Mouse (Mus musculus): ENCODE measurements at regions not wholly inside any gene's neighbourhood (a gene's known extent, or its start where the extent isn't known, plus 50 kb on each side); places are given as distances from the start of the nearest gene placed in this dataset.

DNA sequence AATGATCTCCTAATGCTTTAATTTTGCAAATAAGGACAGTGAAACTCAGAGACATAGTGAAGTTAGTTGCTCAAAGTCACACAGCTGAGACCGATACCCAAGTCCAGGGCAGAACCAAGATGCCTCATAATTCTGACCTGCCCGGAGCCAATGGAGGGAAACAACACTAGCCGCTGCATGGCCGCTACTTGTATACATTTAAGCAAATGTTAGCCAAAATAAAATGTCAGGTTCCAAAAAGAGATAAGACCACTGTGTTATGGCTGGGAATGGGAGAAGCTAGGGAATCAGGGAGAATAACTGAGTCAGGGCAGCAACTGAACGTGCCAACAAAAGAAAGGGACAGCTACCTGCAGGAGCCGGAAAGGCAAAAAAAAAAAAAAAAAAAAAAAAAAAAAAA lies 97.4 kb downstream of the Dad1 start:
- no peak for ATAC-seq (replicated peaks; ENCODE audit: low FRiP score, low TSS enrichment, low read depth)
- Histone ChIP-seq H3K27me3 (replicated peaks; ENCODE audit: control insufficient read depth, insufficient read depth, low read length) (no peaks in the 10 kb centered on the region), H3K4me3 (ENCODE audit: low read depth, low read length) (no peak overlapping the region), H3K9me3 (ENCODE audit: control insufficient read depth, low read length) (no peaks in the 10 kb centered on the region), H3K4me2 (ENCODE audit: low read length) (no peak overlapping the region), H3K4me1 (replicated peaks; ENCODE audit: control insufficient read depth, insufficient read depth, low read length) (no peaks in the 10 kb centered on the region), H3K27ac (ENCODE audit: low read depth) (no peak overlapping the region), H3K9ac (ENCODE audit: low read length) (no peak overlapping the region), H3K36me3 (ENCODE audit: control insufficient read depth, insufficient read depth, low read length) (no peaks in the 10 kb centered on the region)
- 73% methylated on average over 6 of the region's 6 CpGs for WGBS
- no peak for DNase-seq (ENCODE audit: low spot score)

DNA sequence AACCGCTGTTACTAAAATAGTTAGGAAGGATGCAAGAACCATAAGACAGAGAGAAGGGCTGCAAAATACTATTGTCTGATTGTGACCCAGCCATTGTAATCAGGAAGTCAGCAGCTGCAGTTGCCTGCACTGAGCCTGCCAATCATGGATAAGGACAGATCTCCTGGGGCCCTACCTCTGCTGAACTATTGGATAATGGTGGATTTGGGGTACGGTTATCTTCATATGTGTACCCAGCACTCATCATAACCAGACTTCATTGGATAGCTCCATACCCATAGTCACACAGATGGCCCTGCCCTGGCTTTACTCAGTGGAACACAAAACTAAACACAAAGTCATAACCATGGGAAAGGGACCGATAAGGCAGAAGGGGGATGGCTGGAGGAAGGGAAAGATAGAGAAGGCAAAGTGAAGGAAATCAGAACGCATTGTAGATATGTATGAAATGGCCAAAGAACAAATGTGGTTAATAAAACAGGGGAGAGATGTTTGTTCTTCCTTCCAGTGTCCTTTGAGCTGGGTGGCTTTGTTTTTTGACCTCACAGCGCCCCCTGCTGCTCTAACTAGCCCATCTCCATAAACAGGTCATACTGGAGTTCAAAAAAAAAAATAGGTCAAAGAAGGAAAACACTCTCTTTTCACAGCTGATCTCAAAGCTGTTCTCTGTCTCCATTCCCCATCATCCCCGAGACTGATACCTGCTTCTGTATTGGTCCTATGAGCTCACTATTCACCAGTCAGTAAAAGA lies 101.2 kb downstream of the Dad1 start:
- H3K9me3 ChIP-seq (ENCODE audit: control insufficient read depth, low read length): no peaks in the 10 kb centered on the region
- DNase-seq (ENCODE audit: low spot score): peak; percentile 87
- no peaks in the 10 kb centered on the region for H3K36me3 ChIP-seq (ENCODE audit: control insufficient read depth, insufficient read depth, low read length)
- no peak overlapping the region for H3K27ac ChIP-seq (ENCODE audit: low read depth)
- H3K9ac ChIP-seq (ENCODE audit: low read length): no peak overlapping the region
- WGBS: 45% methylated on average over 6 of the region's 6 CpGs
- no peak overlapping the region for H3K4me2 ChIP-seq (ENCODE audit: low read length)
- H3K4me1 ChIP-seq (replicated peaks; ENCODE audit: control insufficient read depth, insufficient read depth, low read length): no peaks in the 10 kb centered on the region
- H3K27me3 ChIP-seq (replicated peaks; ENCODE audit: control insufficient read depth, insufficient read depth, low read length): no peaks in the 10 kb centered on the region
- ATAC-seq (replicated peaks; ENCODE audit: low FRiP score, low TSS enrichment, low read depth): no peak
- no peak overlapping the region for H3K4me3 ChIP-seq (ENCODE audit: low read depth, low read length)

DNA sequence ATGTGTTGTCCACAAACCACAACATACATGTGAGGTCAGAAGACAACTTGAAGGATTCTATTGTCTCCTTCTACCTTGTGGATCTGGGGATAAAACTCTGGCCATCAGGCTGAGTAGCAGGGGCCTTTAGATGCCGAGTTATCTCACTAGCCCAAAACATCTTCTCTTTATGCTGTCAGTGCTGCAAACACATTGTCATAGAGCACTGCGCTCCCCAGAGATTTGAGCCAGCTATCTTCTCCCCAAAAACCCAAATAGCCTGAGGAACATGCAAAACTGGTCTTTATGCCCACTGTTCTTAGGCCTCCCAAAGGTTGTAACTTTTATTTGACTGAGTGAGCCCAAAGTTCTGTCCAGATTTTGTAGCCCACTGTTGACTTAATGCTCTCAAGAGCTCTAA lies 102.0 kb downstream of the Dad1 start:
- Histone ChIP-seq H3K36me3 (ENCODE audit: control insufficient read depth, insufficient read depth, low read length) (no peaks in the 10 kb centered on the region), H3K9ac (ENCODE audit: low read length) (no peak overlapping the region), H3K27ac (ENCODE audit: low read depth) (no peak overlapping the region), H3K4me3 (ENCODE audit: low read depth, low read length) (no peak overlapping the region), H3K4me1 (replicated peaks; ENCODE audit: control insufficient read depth, insufficient read depth, low read length) (no peaks in the 10 kb centered on the region), H3K9me3 (ENCODE audit: control insufficient read depth, low read length) (no peaks in the 10 kb centered on the region), H3K27me3 (replicated peaks; ENCODE audit: control insufficient read depth, insufficient read depth, low read length) (no peaks in the 10 kb centered on the region), H3K4me2 (ENCODE audit: low read length) (no peak overlapping the region)
- DNase-seq (ENCODE audit: low spot score) (no peak), ATAC-seq (replicated peaks; ENCODE audit: low FRiP score, low TSS enrichment, low read depth) (no peak)
- WGBS: 93% methylated on average over 2 of the region's 2 CpGs

DNA sequence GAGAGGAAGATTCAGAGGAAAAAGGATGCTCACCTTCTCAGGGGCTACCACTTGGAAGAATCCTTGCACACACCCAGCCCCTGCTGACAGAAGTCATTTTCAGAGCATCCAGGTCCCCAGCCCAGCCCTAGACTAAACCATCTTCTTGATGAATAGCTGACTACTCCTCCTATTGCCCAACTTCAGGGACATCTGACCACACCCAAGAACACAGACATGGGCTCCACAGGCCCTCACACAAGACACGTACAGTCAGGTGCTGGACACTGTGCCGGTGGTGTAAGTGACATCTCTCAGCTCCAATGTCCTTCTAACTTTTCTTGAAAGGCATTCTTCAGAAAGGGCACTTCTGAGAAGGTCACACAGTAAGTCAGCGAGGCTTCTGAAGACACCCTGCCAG lies 102.6 kb downstream of the Dad1 start:
- H3K4me3 ChIP-seq (ENCODE audit: low read depth, low read length): no peak overlapping the region
- DNase-seq (ENCODE audit: low spot score): no peak
- no peak overlapping the region for H3K27ac ChIP-seq (ENCODE audit: low read depth)
- H3K9me3 ChIP-seq (ENCODE audit: control insufficient read depth, low read length): no peaks in the 10 kb centered on the region
- ATAC-seq (replicated peaks; ENCODE audit: low FRiP score, low TSS enrichment, low read depth): no peak
- H3K36me3 ChIP-seq (ENCODE audit: control insufficient read depth, insufficient read depth, low read length): no peaks in the 10 kb centered on the region
- WGBS: 94% methylated on average over 3 of the region's 3 CpGs
- H3K27me3 ChIP-seq (replicated peaks; ENCODE audit: control insufficient read depth, insufficient read depth, low read length): no peaks in the 10 kb centered on the region
- no peak overlapping the region for H3K9ac ChIP-seq (ENCODE audit: low read length)
- H3K4me2 ChIP-seq (ENCODE audit: low read length): no peak overlapping the region
- no peaks in the 10 kb centered on the region; the same call in 1 of the 2 replicates for H3K4me1 ChIP-seq (replicated peaks; ENCODE audit: control insufficient read depth, insufficient read depth, low read length)

DNA sequence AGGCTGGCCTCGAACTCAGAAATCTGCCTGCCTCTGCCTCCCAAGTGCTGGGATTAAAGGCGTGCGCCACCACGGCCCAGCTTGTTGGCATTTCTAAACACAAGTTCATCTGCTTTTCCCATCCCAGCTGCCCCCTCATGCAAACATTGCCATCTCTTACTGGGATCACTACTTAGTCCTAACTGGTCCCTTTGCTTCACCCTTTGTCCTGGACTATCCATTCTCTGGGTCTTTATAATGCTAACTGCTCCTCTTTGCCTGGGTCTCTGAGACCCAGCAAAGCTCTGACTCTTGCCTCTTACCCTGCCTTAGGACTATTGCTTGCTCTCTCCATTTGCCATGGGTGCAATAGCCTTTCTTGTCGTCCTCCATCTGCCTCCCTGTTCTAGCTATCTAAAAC lies 103.7 kb downstream of the Dad1 start:
- Histone ChIP-seq H3K4me2 (ENCODE audit: low read length) (no peak overlapping the region), H3K9ac (ENCODE audit: low read length) (no peak overlapping the region), H3K4me1 (replicated peaks; ENCODE audit: control insufficient read depth, insufficient read depth, low read length) (no peaks in the 10 kb centered on the region; the same call in 1 of the 2 replicates), H3K4me3 (ENCODE audit: low read depth, low read length) (no peak overlapping the region), H3K27ac (ENCODE audit: low read depth) (no peak overlapping the region), H3K36me3 (ENCODE audit: control insufficient read depth, insufficient read depth, low read length) (no peaks in the 10 kb centered on the region), H3K9me3 (ENCODE audit: control insufficient read depth, low read length) (no peaks in the 10 kb centered on the region), H3K27me3 (replicated peaks; ENCODE audit: control insufficient read depth, insufficient read depth, low read length) (no peaks in the 10 kb centered on the region)
- ATAC-seq (replicated peaks; ENCODE audit: low FRiP score, low TSS enrichment, low read depth): no peak
- 88% methylated on average over 5 of the region's 5 CpGs for WGBS
- DNase-seq (ENCODE audit: low spot score): no peak

DNA sequence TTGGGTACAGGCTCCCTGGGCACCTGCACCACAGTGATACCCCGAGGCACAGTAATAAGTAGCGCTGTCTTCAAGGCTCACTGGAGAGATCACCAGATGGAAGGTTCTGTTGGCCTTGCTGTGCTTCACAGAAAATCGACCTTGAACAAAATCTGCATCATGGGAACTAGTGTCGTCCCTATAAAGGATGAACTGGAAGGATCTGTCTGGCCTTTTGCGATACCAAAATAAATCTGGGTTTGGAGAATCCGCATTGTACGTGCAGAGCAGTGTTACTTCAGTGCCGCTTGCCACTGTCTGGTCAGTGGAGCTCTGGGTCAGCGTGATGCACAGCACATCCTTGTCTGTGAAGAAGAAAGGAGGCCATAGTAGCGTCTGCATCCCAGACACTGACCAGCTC lies 105.3 kb downstream of the Dad1 start:
- no peak overlapping the region for H3K9ac ChIP-seq (ENCODE audit: low read length)
- no peak overlapping the region for H3K4me3 ChIP-seq (ENCODE audit: low read depth, low read length)
- H3K9me3 ChIP-seq (ENCODE audit: control insufficient read depth, low read length): no peaks in the 10 kb centered on the region
- no peaks in the 10 kb centered on the region for H3K36me3 ChIP-seq (ENCODE audit: control insufficient read depth, insufficient read depth, low read length)
- no peaks in the 10 kb centered on the region; the same call in 1 of the 2 replicates for H3K4me1 ChIP-seq (replicated peaks; ENCODE audit: control insufficient read depth, insufficient read depth, low read length)
- H3K4me2 ChIP-seq (ENCODE audit: low read length): no peak overlapping the region
- no peak overlapping the region for H3K27ac ChIP-seq (ENCODE audit: low read depth)
- no peaks in the 10 kb centered on the region for H3K27me3 ChIP-seq (replicated peaks; ENCODE audit: control insufficient read depth, insufficient read depth, low read length)
- ATAC-seq (replicated peaks; ENCODE audit: low FRiP score, low TSS enrichment, low read depth): no peak
- no peak for DNase-seq (ENCODE audit: low spot score)
- WGBS: 91% methylated on average over 10 of the region's 10 CpGs

DNA sequence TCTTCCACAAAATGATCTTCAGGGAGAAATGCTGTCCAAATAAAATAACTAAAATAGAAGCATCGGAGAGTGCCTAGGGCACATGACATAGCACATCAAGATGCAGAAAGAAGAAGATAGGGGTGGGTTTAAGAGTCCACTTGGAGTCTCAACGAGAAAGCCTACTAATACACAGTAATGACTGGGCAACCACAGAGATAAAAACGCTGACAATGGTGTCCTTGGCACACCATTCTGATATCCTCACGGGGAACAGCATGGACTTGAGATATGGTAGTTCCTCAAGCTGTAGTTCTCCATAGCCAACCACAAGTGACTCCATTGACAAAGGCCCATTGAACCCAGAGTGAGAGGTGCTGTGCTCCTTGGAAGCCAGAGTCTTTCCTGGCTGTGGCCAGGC lies 105.8 kb downstream of the Dad1 start:
- H3K9me3 ChIP-seq (ENCODE audit: control insufficient read depth, low read length): no peaks in the 10 kb centered on the region
- no peak overlapping the region for H3K9ac ChIP-seq (ENCODE audit: low read length)
- H3K27me3 ChIP-seq (replicated peaks; ENCODE audit: control insufficient read depth, insufficient read depth, low read length): no peaks in the 10 kb centered on the region
- WGBS: 93% methylated on average over 4 of the region's 4 CpGs
- H3K36me3 ChIP-seq (ENCODE audit: control insufficient read depth, insufficient read depth, low read length): no peaks in the 10 kb centered on the region
- DNase-seq (ENCODE audit: low spot score) (no peak), ATAC-seq (replicated peaks; ENCODE audit: low FRiP score, low TSS enrichment, low read depth) (no peak)
- H3K27ac ChIP-seq (ENCODE audit: low read depth): no peak overlapping the region
- no peak overlapping the region for H3K4me3 ChIP-seq (ENCODE audit: low read depth, low read length)
- no peaks in the 10 kb centered on the region; the same call in 1 of the 2 replicates for H3K4me1 ChIP-seq (replicated peaks; ENCODE audit: control insufficient read depth, insufficient read depth, low read length)
- no peak overlapping the region for H3K4me2 ChIP-seq (ENCODE audit: low read length)

DNA sequence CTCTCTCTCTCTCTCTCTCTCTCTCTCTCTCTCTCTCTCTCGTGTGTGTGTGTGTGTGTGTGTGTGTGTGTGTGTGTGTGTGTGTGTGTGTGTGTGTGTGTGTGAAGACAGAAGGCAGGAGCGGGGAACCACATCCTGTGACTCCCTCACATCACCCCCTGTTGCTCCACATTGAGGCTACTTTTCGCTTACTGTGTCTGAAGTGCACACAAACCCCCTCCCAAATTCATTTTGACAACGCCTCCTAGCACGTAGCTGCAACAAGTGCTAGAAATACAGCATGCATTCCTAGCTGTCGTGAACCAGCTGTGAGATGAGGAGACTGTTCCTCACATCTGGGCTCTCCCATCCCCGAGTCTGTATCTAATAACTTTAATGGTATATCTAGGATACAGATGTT lies 106.4 kb downstream of the Dad1 start:
- H3K27me3 ChIP-seq (replicated peaks; ENCODE audit: control insufficient read depth, insufficient read depth, low read length): no peaks in the 10 kb centered on the region
- no peak overlapping the region for H3K4me2 ChIP-seq (ENCODE audit: low read length)
- H3K4me3 ChIP-seq (ENCODE audit: low read depth, low read length): no peak overlapping the region
- H3K9ac ChIP-seq (ENCODE audit: low read length): no peak overlapping the region
- H3K36me3 ChIP-seq (ENCODE audit: control insufficient read depth, insufficient read depth, low read length): no peaks in the 10 kb centered on the region
- H3K27ac ChIP-seq (ENCODE audit: low read depth): no peak overlapping the region
- DNase-seq (ENCODE audit: low spot score) (no peak), ATAC-seq (replicated peaks; ENCODE audit: low FRiP score, low TSS enrichment, low read depth) (no peak)
- H3K9me3 ChIP-seq (ENCODE audit: control insufficient read depth, low read length): no peaks in the 10 kb centered on the region
- 73% methylated on average over 6 of the region's 7 CpGs for WGBS
- H3K4me1 ChIP-seq (replicated peaks; ENCODE audit: control insufficient read depth, insufficient read depth, low read length): no peaks in the 10 kb centered on the region; the same call in 1 of the 2 replicates

All from intestine, embryonic 14.5 days (tissue).